Mouse (Mus musculus) ES-E14 (cell line): ENCODE results near the gene Cmtm2a.
A peak's percentile ranks its signal among the peaks of the same experiment; 100 is the strongest.

Source experiments
- HCFC1 ChIP-seq: IDR thresholded peaks from 2 replicates; pipeline ENCODE4 v1.6.1; 2012; ENCODE audit warnings: low read length, inconsistent platforms, borderline replicate concordance; ENCODE audit not compliant: insufficient read depth
- MAFK ChIP-seq: IDR thresholded peaks from 2 replicates; pipeline ENCODE4 v1.6.1; 2014; ENCODE audit warnings: mild to moderate bottlenecking, low read depth, low read length, inconsistent platforms; ENCODE audit not compliant: insufficient read depth
- ZC3H11A ChIP-seq: IDR thresholded peaks from 2 replicates; pipeline ENCODE4 v1.6.1; 2012; ENCODE audit warnings: low read depth, mild to moderate bottlenecking, inconsistent platforms, low read length, borderline replicate concordance
- ZNF384 ChIP-seq: IDR thresholded peaks from 2 replicates; pipeline ENCODE4 v1.6.1; 2012; ENCODE audit warnings: low read depth, low read length, inconsistent platforms

GRCm38 (mm10) chr8:104250439-104251367 is 42.3 kb downstream of the Cmtm2a start, which contains the start of gene Cklf:
- 0 out of 2 replicates have a peak, but pooled peaks have one; percentile 32 for TF ChIP-seq HCFC1
- peak; percentile 91 for TF ChIP-seq ZNF384
- TF ChIP-seq ZC3H11A, result no peak
- no peak for TF ChIP-seq MAFK
